Mouse (Mus musculus) heart, embryonic 12.5 days (tissue): ENCODE results near the gene BC004004. TPM values are rescaled to one million over a fixed set of nuclear protein-coding genes. Genes with fewer than 3 reads are reported as not detected.
"Not testable (repeated sequence)": the region's sequence is repeated elsewhere in the genome, so short reads cannot be mapped to it uniquely, and the experiment has no call there.

ENCODE experiments used
- ATAC-seq: fragments of 200-750 bp; cut with Nextera tagmentation; 2 replicates; pipeline ENCODE4 v1.8.0; 2017; ENCODE audit warnings: moderate TSS enrichment, moderate library complexity; ENCODE audit not compliant: insufficient number of reproducible peaks, low FRiP score
- H3K27ac ChIP-seq: fragments of 300-500 bp; sonication (generic); 2 replicates; pipeline ENCODE4 v1.5.1; 2016; ENCODE audit warnings: mild to moderate bottlenecking, moderate library complexity; ENCODE audit not compliant: poor library complexity, severe bottlenecking
- H3K27me3 ChIP-seq: fragments of 300-500 bp; sonication (generic); replicated peaks from 2 replicates; pipeline ENCODE4 v1.6.1; 2016; ENCODE audit warnings: mild to moderate bottlenecking, moderate library complexity
- H3K36me3 ChIP-seq: fragments of 300-500 bp; sonication (generic); 2 replicates; pipeline ENCODE4 v1.6.1; 2016; ENCODE audit warnings: mild to moderate bottlenecking, moderate library complexity
- H3K4me1 ChIP-seq: fragments of 300-500 bp; sonication (generic); replicated peaks from 2 replicates; pipeline ENCODE4 v1.6.1; 2016; ENCODE audit warnings: mild to moderate bottlenecking
- H3K4me2 ChIP-seq: fragments of 300-500 bp; sonication (generic); 2 replicates; pipeline ENCODE4 v1.6.1; 2016; ENCODE audit warnings: mild to moderate bottlenecking, moderate library complexity
- H3K4me3 ChIP-seq: fragments of 300-500 bp; sonication (generic); 2 replicates; pipeline ENCODE4 v1.5.1; 2016; ENCODE audit warnings: mild to moderate bottlenecking
- H3K9ac ChIP-seq: fragments of 300-500 bp; sonication (generic); 2 replicates; pipeline ENCODE4 v1.6.1; 2016; ENCODE audit warnings: mild to moderate bottlenecking, moderate library complexity
- H3K9me3 ChIP-seq: fragments of 300-500 bp; sonication (generic); replicated peaks from 2 replicates; pipeline ENCODE4 v1.6.1; 2016; ENCODE audit warnings: mild to moderate bottlenecking, moderate library complexity
- WGBS: fragments of 180-500 bp; shearing (Covaris S2); methylation state at CpG from one replicate; pipeline ENCODE4 v1.1.7; 2016; 5-methylcytosine and 5-hydroxymethylcytosine counted together
- polyA plus RNA-seq: library from polyadenylated mRNA; unstranded; fragments of >200 nt; fragmentation: Nextera tagmentation; extraction: Ambion mirVana; gene quantifications from 2 replicates; pipeline ENCODE4 v1.2.1, GENCODE M21; 2016

BC004004 gene
- polyA plus RNA-seq, 1 experiment from 2014 or later, result 80.0 TPM

GRCm38 (mm10) chr17:29312082-29312481, 43.5 kb downstream of the BC004004 start:
- WGBS, result 86% methylated on average over 2 of the region's 2 CpGs
- Histone ChIP-seq H3K36me3 (no peaks in the 10 kb centered on the region), H3K27me3 (no peaks in the 10 kb centered on the region), H3K27ac (no peak overlapping the region), H3K4me2 (no peak overlapping the region), H3K4me1 (peaks cover 16% of the 10 kb centered on the region), H3K9me3 (peaks cover 8% of the 10 kb centered on the region), H3K9ac (no peak overlapping the region), H3K4me3 (no peak overlapping the region)
- no peak for ATAC-seq

- no peak overlapping the region for H3K27ac ChIP-seq
- H3K4me3 ChIP-seq, result no peak overlapping the region
- no peak overlapping the region for H3K9ac ChIP-seq
- ATAC-seq, result no peak
- no peaks in the 10 kb centered on the region for H3K27me3 ChIP-seq
- peaks cover 8% of the 10 kb centered on the region for H3K9me3 ChIP-seq
- H3K4me2 ChIP-seq, result no peak overlapping the region
- H3K4me1 ChIP-seq, result peaks cover 16% of the 10 kb centered on the region
- H3K36me3 ChIP-seq, result no peaks in the 10 kb centered on the region
Observed at GRCm38 (mm10) chr17:29313300-29313699, 44.7 kb downstream of the BC004004 start.

GRCm38 (mm10) chr17:29315672-29316465, 47.3 kb downstream of the BC004004 start:
- ATAC-seq, result no peak
- H3K9ac ChIP-seq, result 0 out of 2 replicates have a peak overlapping the region, but pooled peaks have one; percentile 31
- no peak overlapping the region for H3K4me2 ChIP-seq
- H3K4me1 ChIP-seq, result peaks cover 27% of the 10 kb centered on the region
- H3K27me3 ChIP-seq, result peaks cover 7% of the 10 kb centered on the region
- H3K36me3 ChIP-seq, result no peaks in the 10 kb centered on the region
- peak overlapping the region; percentile 63 for H3K27ac ChIP-seq
- H3K4me3 ChIP-seq, result no peak overlapping the region
- 42% methylated on average over 9 of the region's 9 CpGs for WGBS
- peaks cover 8% of the 10 kb centered on the region for H3K9me3 ChIP-seq

GRCm38 (mm10) chr17:29316891-29317290, 48.3 kb downstream of the BC004004 start:
- H3K4me3 ChIP-seq, result no peak overlapping the region
- no peak overlapping the region for H3K4me2 ChIP-seq
- no peaks in the 10 kb centered on the region for H3K36me3 ChIP-seq
- no peak overlapping the region for H3K9ac ChIP-seq
- peaks cover 29% of the 10 kb centered on the region for H3K4me1 ChIP-seq
- WGBS, result 55% methylated on average over 3 of the region's 3 CpGs
- peaks cover 18% of the 10 kb centered on the region for H3K27me3 ChIP-seq
- peaks cover 8% of the 10 kb centered on the region for H3K9me3 ChIP-seq
- no peak for ATAC-seq
- peak overlapping the region; percentile 40 for H3K27ac ChIP-seq

- WGBS, result 88% methylated on average over 3 of the region's 3 CpGs
- H3K9ac ChIP-seq, H3K4me2 ChIP-seq, ATAC-seq, H3K4me3 ChIP-seq, H3K36me3 ChIP-seq, H3K9me3 ChIP-seq: not testable (repeated sequence)
- H3K27ac ChIP-seq, result peak within 1 kb of the TSS; percentile 40
- peaks cover 34% of the 10 kb centered on the region for H3K4me1 ChIP-seq
- H3K27me3 ChIP-seq, result peaks cover 22% of the 10 kb centered on the region
Observed at GRCm38 (mm10) chr17:29317380-29317779, 48.8 kb downstream of the BC004004 start, which contains the start of gene Pi16. Gene Pi16 (plus strand): TSS chr17:29317680.

- no peak for ATAC-seq
- Histone ChIP-seq H3K4me2 (no peak overlapping the region), H3K27me3 (peaks cover 30% of the 10 kb centered on the region), H3K9ac (no peak overlapping the region), H3K36me3 (no peaks in the 10 kb centered on the region), H3K4me3 (no peak overlapping the region), H3K9me3 (no peaks in the 10 kb centered on the region), H3K27ac (no peak overlapping the region), H3K4me1 (peaks cover 40% of the 10 kb centered on the region)
- 55% methylated on average over 6 of the region's 6 CpGs for WGBS
Observed at GRCm38 (mm10) chr17:29318731-29319250, 50.2 kb downstream of the BC004004 start.

- 75% methylated on average over 7 of the region's 7 CpGs for WGBS
- Histone ChIP-seq H3K27me3 (peaks cover 30% of the 10 kb centered on the region), H3K9me3 (no peaks in the 10 kb centered on the region), H3K36me3 (no peaks in the 10 kb centered on the region), H3K4me3 (no peak overlapping the region), H3K9ac (no peak overlapping the region), H3K27ac (no peak overlapping the region), H3K4me2 (no peak overlapping the region), H3K4me1 (peaks cover 40% of the 10 kb centered on the region)
- no peak for ATAC-seq
Observed at GRCm38 (mm10) chr17:29319476-29319875, 50.9 kb downstream of the BC004004 start.

- H3K27ac ChIP-seq, result no peak overlapping the region
- 46% methylated on average over 8 of the region's 8 CpGs for WGBS
- no peak overlapping the region for H3K4me3 ChIP-seq
- peaks cover 40% of the 10 kb centered on the region for H3K4me1 ChIP-seq
- H3K9ac ChIP-seq, result no peak overlapping the region
- no peaks in the 10 kb centered on the region for H3K9me3 ChIP-seq
- H3K27me3 ChIP-seq, result peaks cover 30% of the 10 kb centered on the region
- H3K36me3 ChIP-seq, result no peaks in the 10 kb centered on the region
- ATAC-seq, result no peak
- no peak overlapping the region for H3K4me2 ChIP-seq
Observed at GRCm38 (mm10) chr17:29319881-29320639, 51.5 kb downstream of the BC004004 start.

GRCm38 (mm10) chr17:29321765-29322602, 53.4 kb downstream of the BC004004 start:
- Histone ChIP-seq H3K4me1 (peaks cover 33% of the 10 kb centered on the region), H3K27ac (no peak overlapping the region), H3K36me3 (no peaks in the 10 kb centered on the region), H3K9ac (0 out of 2 replicates have a peak overlapping the region, but pooled peaks have one; percentile 3), H3K27me3 (peaks cover 44% of the 10 kb centered on the region), H3K4me2 (peak overlapping the region; percentile 51), H3K4me3 (peak overlapping the region; percentile 21), H3K9me3 (no peaks in the 10 kb centered on the region)
- no peak for ATAC-seq
- WGBS, result 16% methylated on average over 41 of the region's 41 CpGs

GRCm38 (mm10) chr17:29322603-29322962, 54.0 kb downstream of the BC004004 start:
- peak overlapping the region; percentile 21 for H3K4me3 ChIP-seq
- H3K9me3 ChIP-seq, result no peaks in the 10 kb centered on the region
- peaks cover 50% of the 10 kb centered on the region for H3K27me3 ChIP-seq
- H3K36me3 ChIP-seq, result no peaks in the 10 kb centered on the region
- H3K9ac ChIP-seq, result no peak overlapping the region
- peak overlapping the region; percentile 51 for H3K4me2 ChIP-seq
- 22% methylated on average over 18 of the region's 18 CpGs for WGBS
- 0 out of 2 replicates have a peak, but pooled peaks have one; percentile 25 for ATAC-seq
- H3K4me1 ChIP-seq, result peaks cover 37% of the 10 kb centered on the region
- H3K27ac ChIP-seq, result no peak overlapping the region
